Comparison of ENCODE assay signal across 12 mouse cellular contexts in genomic region chr17:80706608-80707007, GRCm38 (mm10).
"Had no signal": no experiment of that assay in that cellular context is flagged by ENCODE, and none has a peak within 500 bp of the region (broad histone marks: within the 10 kb centered on the region; RNA-seq: fewer than 3 reads in every experiment).

No protein-coding gene starts in this region.

- H3K4me2 ChIP-seq: limb, embryonic 15.5 days; liver, embryonic 13.5 days; lung, embryonic 15.5 days; midbrain, embryonic 13.5 days; stomach, embryonic 15.5 days had no signal

- H3K9me3 ChIP-seq: limb, embryonic 15.5 days; liver, embryonic 13.5 days; lung, embryonic 15.5 days; midbrain, embryonic 13.5 days; stomach, embryonic 15.5 days had no signal

- H3K36me3 ChIP-seq: limb, embryonic 15.5 days; liver, embryonic 13.5 days; lung, embryonic 15.5 days; midbrain, embryonic 13.5 days; stomach, embryonic 15.5 days had no signal

- H3K9ac ChIP-seq: limb, embryonic 15.5 days; liver, embryonic 13.5 days; liver, postnatal 0 days; lung, embryonic 15.5 days; midbrain, embryonic 13.5 days; stomach, embryonic 15.5 days had no signal

- H3K4me3 ChIP-seq: limb, embryonic 15.5 days; liver, embryonic 13.5 days; lung, embryonic 15.5 days; midbrain, embryonic 13.5 days; stomach, embryonic 15.5 days had no signal

- H3K27me3 ChIP-seq: limb, embryonic 15.5 days; liver, embryonic 13.5 days; lung, embryonic 15.5 days; midbrain, embryonic 13.5 days; stomach, embryonic 15.5 days had no signal

- DNase-seq: kidney, adult 8-10 months; kidney, postnatal 36 days; liver, embryonic 13.5 days; liver, postnatal 0 days; thymus, adult 2 months; thymus, postnatal 25 days had no signal

- H3K27ac ChIP-seq: liver, embryonic 13.5 days; lung, embryonic 15.5 days; macrophage; stomach, embryonic 15.5 days had no signal

- ATAC-seq: intestine, embryonic 16.5 days; liver, postnatal 0 days; midbrain, embryonic 13.5 days had no signal
